In genomic region chr11:82174794-82175193, GRCm38 (mm10) we compare ENCODE assay signal across 8 mouse cellular contexts. TPM values are rescaled to one million over a fixed set of nuclear protein-coding genes. Genes with fewer than 3 reads are reported as not detected.
DNase-seq lines count a peak whose midpoint lies in the region; ATAC-seq lines count a peak whose summit lies in the region.

No protein-coding gene starts in this region.

- no peak overlapping the region for H3K27ac ChIP-seq in heart, embryonic 12.5 days (ENCODE audit: poor library complexity, severe bottlenecking)

- no peak overlapping the region for H3K4me2 ChIP-seq in heart, embryonic 12.5 days

- H3K36me3 ChIP-seq in heart, embryonic 12.5 days: no peaks in the 10 kb centered on the region

- H3K9me3 ChIP-seq in heart, embryonic 12.5 days (replicated peaks): no peaks in the 10 kb centered on the region

- no peak overlapping the region for H3K4me3 ChIP-seq in heart, embryonic 12.5 days

- H3K4me1 ChIP-seq in heart, embryonic 12.5 days (replicated peaks): no peaks in the 10 kb centered on the region

- H3K9ac ChIP-seq in heart, embryonic 12.5 days: no peak overlapping the region

- no peak for ATAC-seq in heart, embryonic 12.5 days (ENCODE audit: insufficient number of reproducible peaks, low FRiP score)

- DNase-seq in heart, adult 18-20 months: peak; percentile 75 to 81
- DNase-seq in R1 (ENCODE audit: low read depth, low spot score): peak; percentile 93
- peak; percentile 17 to 55 for DNase-seq in cerebellum, postnatal 25 days
- peak; percentile 60 to 62 for DNase-seq in gastrocnemius, postnatal 36 days
- DNase-seq in layer of hippocampus, adult 8-10 months (ENCODE audit: low spot score in 2 of 2): peak; percentile 26 to 54
- peak; percentile 72 for DNase-seq in lung, postnatal 14 days
- DNase-seq in spleen, postnatal 36 days (ENCODE audit: low spot score in 2 of 2): peak; percentile 29 to 36

- intact Hi-C loops in gastrocnemius, postnatal 36 days (cut with DNase I): loop anchor here (5.0 kb wide), 1 partner anchor 537 kb away; no protein-coding TSS in a partner anchor

- H3K27me3 ChIP-seq in heart, embryonic 12.5 days (replicated peaks): peaks cover 12% of the 10 kb centered on the region

- 14% methylated on average over 3 of the region's 3 CpGs for WGBS in heart, embryonic 12.5 days

RNA-seq across cellular contexts. Expression of gene Ccl8, which starts 59.8 kb away (rescaled TPM):
- total RNA-seq in heart, adult 18-20 months (2021): 1 to 10 TPM; 1.3 to 1.4 TPM
- polyA plus RNA-seq in heart, embryonic 12.5 days (2016; fragmentation: Nextera tagmentation; extraction: Ambion mirVana): not detected in 2 replicates
- under 1 TPM in 1 of 2 experiments, not detected in 1; 0.97 TPM for total RNA-seq in gastrocnemius, postnatal 36 days (2021)
- not detected for total RNA-seq in layer of hippocampus, adult 8-10 months (2022)

Comparison
In these comparisons a context has a peak if more than half of its experiments do, and no peak if none do; other contexts are left out.
1. DNase-seq: peak in every context shown above with its lines; median percentile 93 in R1; 78 in heart, adult 18-20 months; 72 in lung, postnatal 14 days; 61 in gastrocnemius, postnatal 36 days; 40 in layer of hippocampus, adult 8-10 months; 36 in cerebellum, postnatal 25 days; 32 in spleen, postnatal 36 days.